Mouse (Mus musculus) kidney, postnatal 0 days (tissue): ENCODE results near the gene Tax1bp1. TPM values are rescaled to one million over a fixed set of nuclear protein-coding genes. Genes with fewer than 3 reads are reported as not detected.
A peak's percentile ranks its signal among the peaks of the same experiment; 100 is the strongest.
"Not testable (repeated sequence)": the region's sequence is repeated elsewhere in the genome, so short reads cannot be mapped to it uniquely, and the experiment has no call there.

Source experiments
- ATAC-seq: fragments of 200-750 bp; cut with Nextera tagmentation; replicated peaks from 2 replicates; pipeline ENCODE4 v1.8.0; 2017; ENCODE audit warnings: low read depth, moderate number of reproducible peaks, moderate TSS enrichment, moderate library complexity; ENCODE audit not compliant: low FRiP score
- DNase-seq: peaks from one replicate; pipeline ENCODE4 v3.0.0-alpha.2; 2016; ENCODE audit warnings: low spot score
- H3K27ac ChIP-seq: fragments of 300-500 bp; sonication (generic); 2 replicates; pipeline ENCODE4 v1.5.1; 2014; ENCODE audit warnings: mild to moderate bottlenecking
- H3K27me3 ChIP-seq: fragments of 300-500 bp; sonication (generic); 2 replicates; pipeline ENCODE4 v1.6.1; 2014; ENCODE audit warnings: low read length, mixed read lengths; ENCODE audit not compliant: insufficient read depth
- H3K36me3 ChIP-seq: fragments of 300-500 bp; sonication (generic); 2 replicates; pipeline ENCODE4 v1.6.1; 2014; ENCODE audit warnings: low read length, mixed read lengths; ENCODE audit not compliant: insufficient read depth
- H3K4me1 ChIP-seq: fragments of 300-500 bp; sonication (generic); replicated peaks from 2 replicates; pipeline ENCODE4 v1.6.1; 2014; ENCODE audit warnings: antibody characterized with exemption, low read length, mixed read lengths; ENCODE audit not compliant: insufficient read depth
- H3K4me2 ChIP-seq: fragments of 300-500 bp; sonication (generic); 2 replicates; pipeline ENCODE4 v1.6.1; 2014; ENCODE audit warnings: mild to moderate bottlenecking, low read length, moderate library complexity, mixed read lengths
- H3K4me3 ChIP-seq: fragments of 300-500 bp; sonication (generic); replicated peaks from 2 replicates; pipeline ENCODE4 v1.5.1; 2014; ENCODE audit warnings: low read depth, low read length
- H3K9ac ChIP-seq: fragments of 300-500 bp; sonication (generic); 2 replicates; pipeline ENCODE4 v1.6.1; 2014; ENCODE audit warnings: low read depth, low read length
- H3K9me3 ChIP-seq: fragments of 300-500 bp; sonication (generic); replicated peaks from 2 replicates; pipeline ENCODE4 v1.6.1; 2016; ENCODE audit warnings: low read length, inconsistent platforms, mixed read lengths
- CTCF ChIP-seq: IDR thresholded peaks from 2 replicates; pipeline ENCODE4 v1.5.1; 2016; ENCODE audit warnings: antibody characterized with exemption, low read depth, mild to moderate bottlenecking, moderate library complexity
- WGBS: fragments of 180-500 bp; shearing (Covaris S2); extraction: QIAGEN DNeasy Blood & Tissue Kit; methylation state at CpG from one replicate; pipeline ENCODE4 v1.1.7; 2014; 5-methylcytosine and 5-hydroxymethylcytosine counted together
- polyA plus RNA-seq: library from polyadenylated mRNA; unstranded; fragments of >200 nt; fragmentation: Nextera tagmentation; extraction: Ambion mirVana; gene quantifications from 2 replicates; pipeline ENCODE4 v1.2.1, GENCODE M21; 2015

Gene Tax1bp1
- polyA plus RNA-seq, 1 experiment from 2014 or later: 188 TPM

DNA sequence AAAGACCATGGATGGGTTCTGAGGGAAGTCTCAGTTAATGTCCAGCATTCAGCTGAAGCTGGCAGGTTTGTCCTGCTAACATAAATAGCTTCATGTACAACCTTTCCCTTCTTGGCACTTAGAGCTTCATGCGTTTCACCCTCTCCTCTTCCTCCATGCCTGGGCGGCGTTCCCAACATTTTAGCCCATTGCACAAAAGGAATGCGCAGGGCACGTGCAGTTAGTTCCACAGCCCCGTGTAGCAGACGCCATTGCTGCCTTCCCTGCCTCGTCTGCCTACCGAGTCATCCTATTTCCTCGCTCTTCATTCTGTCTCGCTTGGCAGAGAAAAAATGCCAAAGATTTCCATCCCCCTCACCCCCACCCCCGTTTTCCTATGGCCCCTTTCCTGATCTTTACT lies 39.0 kb upstream of the Tax1bp1 start:
- 55% methylated on average over 12 of the region's 12 CpGs for whole genome bisulfite sequencing

DNA sequence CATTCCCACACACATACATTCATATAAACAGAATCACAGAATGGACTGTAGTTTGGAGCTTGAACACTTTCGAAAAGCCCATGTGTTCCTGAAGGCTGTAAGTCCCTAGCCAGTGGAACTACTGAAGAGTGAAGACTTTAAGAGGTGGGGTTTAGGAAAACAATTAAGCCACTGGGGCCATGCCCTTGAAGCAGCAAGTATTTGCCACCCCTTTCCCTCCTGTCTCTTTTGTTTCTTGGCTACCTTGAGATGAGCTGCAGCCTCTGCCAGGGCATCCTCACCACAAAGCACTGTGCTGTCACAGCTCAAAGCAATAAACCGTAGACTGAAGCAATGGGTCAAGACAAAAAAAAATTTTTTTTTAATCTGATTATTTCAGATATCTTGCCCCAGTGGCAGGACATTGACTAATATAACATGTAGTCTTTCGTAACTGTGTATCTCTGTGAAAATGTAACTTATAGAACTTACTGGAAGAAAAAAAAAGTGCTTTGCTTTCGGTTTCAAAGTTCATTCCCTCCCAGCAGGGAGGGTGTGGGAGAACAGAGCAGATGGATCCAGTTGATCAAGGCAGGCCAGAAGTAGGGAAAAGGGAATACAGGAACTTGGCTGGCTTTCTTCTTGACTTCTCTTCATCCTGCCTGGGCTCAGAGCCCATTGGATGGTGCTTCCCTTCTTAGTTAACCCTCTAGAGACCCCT lies 38.2 kb upstream of the Tax1bp1 start:
- 36% methylated on average over 4 of the region's 4 CpGs for WGBS
- Histone ChIP-seq H3K27ac (peak overlapping the region; percentile 55), H3K9ac (no peak overlapping the region), H3K27me3 (no peaks in the 10 kb centered on the region), H3K4me2 (peak overlapping the region; percentile 32), H3K9me3 (no peaks in the 10 kb centered on the region), H3K36me3 (no peaks in the 10 kb centered on the region), H3K4me3 (no peak overlapping the region), H3K4me1 (peaks cover 5% of the 10 kb centered on the region; the same call in 1 of the 2 replicates)
- TF ChIP-seq CTCF: no peak
- ATAC-seq (peak; percentile 74), DNase-seq (peak; percentile 79)

More for the DNA sequence above, 39.0 kb upstream of the Tax1bp1 start:
- Histone ChIP-seq H3K9me3 (no peaks in the 10 kb centered on the region), H3K36me3 (no peaks in the 10 kb centered on the region), H3K4me1 (peaks cover 5% of the 10 kb centered on the region; the same call in 1 of the 2 replicates), H3K4me3 (no peak overlapping the region), H3K27me3 (no peaks in the 10 kb centered on the region), H3K27ac (0 out of 2 replicates have a peak overlapping the region, but pooled peaks have one; percentile 55), H3K9ac (no peak overlapping the region), H3K4me2 (no peak overlapping the region)
- ATAC-seq (no peak), DNase-seq (no peak)
- TF ChIP-seq CTCF: no peak

DNA sequence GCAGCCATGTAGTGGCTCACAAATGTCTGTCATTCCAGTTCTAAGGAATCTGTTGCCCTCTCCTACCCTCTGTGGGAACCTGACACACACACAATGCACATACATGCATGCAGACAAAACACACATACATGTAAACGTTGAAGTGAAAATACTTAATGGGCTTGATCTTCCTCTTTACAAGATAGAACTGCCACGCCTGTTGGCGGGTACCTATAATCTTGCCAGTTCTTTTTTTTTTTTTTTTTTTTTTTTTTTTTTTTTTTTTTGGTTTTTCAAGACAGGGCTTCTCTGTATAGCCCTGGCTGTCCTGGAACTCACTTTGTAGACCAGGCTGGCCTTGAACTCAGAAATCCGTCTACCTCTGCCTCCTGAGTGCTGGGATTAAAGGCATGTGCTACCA lies 36.0 kb upstream of the Tax1bp1 start:
- H3K4me1 ChIP-seq, H3K9me3 ChIP-seq, H3K27ac ChIP-seq, DNase-seq, H3K27me3 ChIP-seq, H3K4me3 ChIP-seq, H3K36me3 ChIP-seq, ATAC-seq, H3K4me2 ChIP-seq, H3K9ac ChIP-seq: not testable (repeated sequence)
- WGBS: 91% methylated on average over 4 of the region's 4 CpGs

DNA sequence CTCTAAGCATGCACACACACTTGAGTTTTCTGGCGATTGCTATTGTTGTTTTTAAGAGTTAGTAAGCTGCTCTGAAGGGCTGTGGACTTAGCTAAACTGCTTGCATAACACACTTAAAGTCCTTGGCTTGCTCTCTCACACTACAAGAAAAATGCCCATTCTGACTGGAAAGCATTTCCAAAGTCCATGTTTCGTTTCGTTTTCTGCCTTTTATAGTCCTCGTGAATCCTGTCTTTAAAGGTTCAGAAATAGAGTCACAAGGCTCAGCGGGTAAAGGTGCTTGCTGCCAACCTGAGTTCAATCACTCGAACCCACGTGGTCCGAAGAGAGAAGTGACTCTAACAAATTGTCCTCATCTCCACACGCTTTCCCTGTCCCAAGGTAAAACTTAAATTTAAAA lies 34.0 kb upstream of the Tax1bp1 start:
- peak overlapping the region; percentile 8; the same call in 1 of the 2 replicates for H3K27ac ChIP-seq
- ATAC-seq (no peak; the same call in 1 of the 2 replicates), DNase-seq (peak; percentile 46)
- peaks cover 5% of the 10 kb centered on the region; the same call in 1 of the 2 replicates for H3K4me1 ChIP-seq
- 64% methylated on average over 9 of the region's 9 CpGs for WGBS
- H3K4me2 ChIP-seq: no peak overlapping the region
- no peak for TF ChIP-seq CTCF
- H3K9me3 ChIP-seq: no peaks in the 10 kb centered on the region
- no peaks in the 10 kb centered on the region for H3K27me3 ChIP-seq
- H3K4me3 ChIP-seq: no peak overlapping the region
- no peak overlapping the region for H3K9ac ChIP-seq
- H3K36me3 ChIP-seq: no peaks in the 10 kb centered on the region

GRCm38 (mm10) chr6:52680458-52681032 lies 33.0 kb upstream of the Tax1bp1 start:
- ATAC-seq: peak; percentile 61; the same call in 1 of the 2 replicates
- H3K9me3 ChIP-seq: no peaks in the 10 kb centered on the region
- TF ChIP-seq CTCF: no peak
- no peak overlapping the region for H3K9ac ChIP-seq
- H3K27ac ChIP-seq: no peak overlapping the region
- H3K4me1 ChIP-seq: no peaks in the 10 kb centered on the region
- no peaks in the 10 kb centered on the region for H3K36me3 ChIP-seq
- DNase-seq: no peak
- no peak overlapping the region for H3K4me3 ChIP-seq
- no peaks in the 10 kb centered on the region for H3K27me3 ChIP-seq
- no peak overlapping the region for H3K4me2 ChIP-seq
- WGBS: 32% methylated on average over 8 of the region's 8 CpGs

- Histone ChIP-seq H3K27me3 (no peaks in the 10 kb centered on the region), H3K9me3 (no peaks in the 10 kb centered on the region), H3K27ac (peak overlapping the region; percentile 37; the same call in 1 of the 2 replicates), H3K36me3 (no peaks in the 10 kb centered on the region), H3K4me2 (no peak overlapping the region), H3K4me3 (no peak overlapping the region), H3K4me1 (no peaks in the 10 kb centered on the region), H3K9ac (no peak overlapping the region)
- ATAC-seq: no peak
- WGBS: 63% methylated on average over 6 of the region's 6 CpGs
- no peak for DNase-seq
- no peak for TF ChIP-seq CTCF
Measured at GRCm38 (mm10) chr6:52681847-52682485, 31.6 kb upstream of the Tax1bp1 start.
